Mouse (Mus musculus): Measurements from ENCODE around the gene Cntnap2. TPM values are rescaled to one million over a fixed set of nuclear protein-coding genes. Genes with fewer than 3 reads are reported as not detected.

Gene Cntnap2
- total and polyA plus RNA-seq, 3 experiments, result 0.30 to 0.79 (median 0.44) TPM

- Histone ChIP-seq H3K27ac (ENCODE audit: insufficient read depth, low read depth) (no peak overlapping the region), H3K4me3 (replicated peaks in 1 of 3; ENCODE audit: low read depth in 2 of 3, low read length in 2 of 3, poor library complexity in 1 of 3) (no peak overlapping the region), H3K4me2 (ENCODE audit: insufficient read depth, low read depth, poor library complexity, severe bottlenecking) (no peak overlapping the region), H3K9ac (ENCODE audit: insufficient read depth, low read depth) (no peak overlapping the region), H3K4me1 (ENCODE audit: control insufficient read depth in 1 of 2, insufficient read depth in 2 of 2) (peaks cover 9 to 19% of the 10 kb centered on the region in 2 experiments), H3K36me3 (replicated peaks in 1 of 2; ENCODE audit: control insufficient read depth in 1 of 2, insufficient read depth in 1 of 2, low read length in 1 of 2) (no peaks in the 10 kb centered on the region), H3K27me3 (replicated peaks) (no peaks in the 10 kb centered on the region), H3K79me2 (replicated peaks; ENCODE audit: control insufficient read depth, extremely low read depth, insufficient read depth, poor library complexity, severe bottlenecking) (no peaks in the 10 kb centered on the region), H3K9me3 (replicated peaks; ENCODE audit: low read length) (no peaks in the 10 kb centered on the region)
- TF ChIP-seq IRF4 (IDR thresholded peaks at IDR 0.05; ENCODE audit: low read depth, low read length) (no peak), SMC3 (IDR thresholded peaks at IDR 0.05; ENCODE audit: low read depth, low read length) (no peak), MAZ (IDR thresholded peaks at IDR 0.05; ENCODE audit: low read depth, low read length) (no peak), UBTF (IDR thresholded peaks at IDR 0.05; ENCODE audit: low read depth, low read length) (no peak), BHLHE40 (IDR thresholded peaks at IDR 0.05; ENCODE audit: low read depth, low read length) (no peak), ZNF384 (IDR thresholded peaks at IDR 0.05; ENCODE audit: low read depth, low read length) (no peak)
- in situ Hi-C loops (cut with MboI; ENCODE audit: low pct_ligation_motif_present, low pct_unique_long_range_greater_than_20kb, low sequenced_read_pairs) (loop anchor here (10.0 kb wide), 1 partner anchor 79 kb away; no protein-coding TSS in a partner anchor), dilution Hi-C loops (cut with MboI; ENCODE audit: extremely low pct_ligation_motif_present, extremely low pct_unique_long_range_greater_than_20kb, low sequenced_read_pairs) (no loop called here)
- DNase-seq (ENCODE audit: extremely low read depth), result no peak
Measured at GRCm38 (mm10) chr6:47315454-47315853, 2256.3 kb downstream of the Cntnap2 start.

- Histone ChIP-seq H3K36me3 (replicated peaks in 1 of 2; ENCODE audit: control insufficient read depth in 1 of 2, insufficient read depth in 1 of 2, low read length in 1 of 2) (no peaks in the 10 kb centered on the region), H3K4me2 (ENCODE audit: insufficient read depth, low read depth, poor library complexity, severe bottlenecking) (no peak overlapping the region), H3K27ac (ENCODE audit: insufficient read depth, low read depth) (no peak overlapping the region), H3K27me3 (replicated peaks) (no peaks in the 10 kb centered on the region), H3K79me2 (replicated peaks; ENCODE audit: control insufficient read depth, extremely low read depth, insufficient read depth, poor library complexity, severe bottlenecking) (no peaks in the 10 kb centered on the region), H3K9ac (ENCODE audit: insufficient read depth, low read depth) (no peak overlapping the region), H3K9me3 (replicated peaks; ENCODE audit: low read length) (no peaks in the 10 kb centered on the region), H3K4me3 (replicated peaks in 1 of 3; ENCODE audit: low read depth in 2 of 3, low read length in 2 of 3, poor library complexity in 1 of 3) (no peak overlapping the region), H3K4me1 (ENCODE audit: control insufficient read depth in 1 of 2, insufficient read depth in 2 of 2) (peaks cover 9 to 15% of the 10 kb centered on the region in 2 experiments)
- no peak for DNase-seq (ENCODE audit: extremely low read depth)
- dilution Hi-C loops (cut with MboI; ENCODE audit: extremely low pct_ligation_motif_present, extremely low pct_unique_long_range_greater_than_20kb, low sequenced_read_pairs) (no loop called here), in situ Hi-C loops (cut with MboI; ENCODE audit: low pct_ligation_motif_present, low pct_unique_long_range_greater_than_20kb, low sequenced_read_pairs) (loop anchor here (10.0 kb wide), 1 partner anchor 78 kb away; no protein-coding TSS in a partner anchor)
- TF ChIP-seq MYC (IDR thresholded peaks at IDR 0.05; ENCODE audit: low read depth, low read length), result no peak
- TF ChIP-seq SIN3A (IDR thresholded peaks at IDR 0.05; ENCODE audit: low read length), result no peak
Measured at GRCm38 (mm10) chr6:47317253-47317652, 2258.1 kb downstream of the Cntnap2 start.

- H3K4me1 ChIP-seq (ENCODE audit: control insufficient read depth in 1 of 2, insufficient read depth in 2 of 2), result peaks cover 9 to 15% of the 10 kb centered on the region in 2 experiments
- TF ChIP-seq USF2 (conservative IDR thresholded peaks at IDR 0.05; ENCODE audit: low read depth, low read length) (no peak), ZKSCAN1 (IDR thresholded peaks at IDR 0.05; ENCODE audit: borderline replicate concordance, low read depth, low read length) (no peak), CHD1 (IDR thresholded peaks at IDR 0.05; ENCODE audit: low read depth, low read length) (no peak), RCOR1 (conservative IDR thresholded peaks at IDR 0.05; ENCODE audit: low read depth, low read length) (no peak), EP300 (IDR thresholded peaks at IDR 0.05; ENCODE audit: low read length) (no peak), BHLHE40 (IDR thresholded peaks at IDR 0.05; ENCODE audit: low read depth, low read length) (no peak), MXI1 (IDR thresholded peaks at IDR 0.05; ENCODE audit: low read depth, low read length) (no peak), JUND (conservative IDR thresholded peaks at IDR 0.05; ENCODE audit: low read depth, low read length) (no peak), SMC3 (IDR thresholded peaks at IDR 0.05; ENCODE audit: low read depth, low read length) (no peak)
- dilution Hi-C loops (cut with MboI; ENCODE audit: extremely low pct_ligation_motif_present, extremely low pct_unique_long_range_greater_than_20kb, low sequenced_read_pairs), result no loop called here
- H3K4me3 ChIP-seq (replicated peaks in 1 of 3; ENCODE audit: low read depth in 2 of 3, low read length in 2 of 3, poor library complexity in 1 of 3), result no peak overlapping the region
- no peaks in the 10 kb centered on the region for H3K9me3 ChIP-seq (replicated peaks; ENCODE audit: low read length)
- H3K27ac ChIP-seq (ENCODE audit: insufficient read depth, low read depth), result no peak overlapping the region
- no peak for DNase-seq (ENCODE audit: extremely low read depth)
- H3K4me2 ChIP-seq (ENCODE audit: insufficient read depth, low read depth, poor library complexity, severe bottlenecking), result no peak overlapping the region
- in situ Hi-C loops (cut with MboI; ENCODE audit: low pct_ligation_motif_present, low pct_unique_long_range_greater_than_20kb, low sequenced_read_pairs), result loop anchor here (10.0 kb wide), 1 partner anchor 76 kb away; no protein-coding TSS in a partner anchor
- no peaks in the 10 kb centered on the region for H3K36me3 ChIP-seq (replicated peaks in 1 of 2; ENCODE audit: control insufficient read depth in 1 of 2, insufficient read depth in 1 of 2, low read length in 1 of 2)
- H3K79me2 ChIP-seq (replicated peaks; ENCODE audit: control insufficient read depth, extremely low read depth, insufficient read depth, poor library complexity, severe bottlenecking), result no peaks in the 10 kb centered on the region
- H3K9ac ChIP-seq (ENCODE audit: insufficient read depth, low read depth), result no peak overlapping the region
- H3K27me3 ChIP-seq (replicated peaks), result no peaks in the 10 kb centered on the region
Measured at GRCm38 (mm10) chr6:47318705-47319104, 2259.5 kb downstream of the Cntnap2 start.
